Mouse (Mus musculus) midbrain, embryonic 10.5 days (tissue): ENCODE results near the gene Peak1. TPM values are rescaled to one million over a fixed set of nuclear protein-coding genes. Genes with fewer than 3 reads are reported as not detected.

Experiments
- DNase-seq: peaks from one replicate; pipeline ENCODE4 v3.0.0-alpha.2; 2017; ENCODE audit warnings: low spot score
- H3K27ac ChIP-seq: fragments of 300-500 bp; sonication (generic); replicated peaks from 2 replicates; pipeline ENCODE4 v1.5.1; 2016; ENCODE audit warnings: mild to moderate bottlenecking
- H3K27me3 ChIP-seq: fragments of 300-500 bp; sonication (generic); 2 replicates; pipeline ENCODE4 v1.6.1; 2016; ENCODE audit warnings: low read depth, mild to moderate bottlenecking; ENCODE audit not compliant: poor library complexity, severe bottlenecking
- H3K36me3 ChIP-seq: fragments of 300-500 bp; sonication (generic); 2 replicates; pipeline ENCODE4 v1.6.1; 2016; ENCODE audit warnings: mild to moderate bottlenecking, moderate library complexity
- H3K4me1 ChIP-seq: fragments of 300-500 bp; sonication (generic); 2 replicates; pipeline ENCODE4 v1.6.1; 2016
- H3K4me3 ChIP-seq: fragments of 300-500 bp; sonication (generic); 2 replicates; pipeline ENCODE4 v1.5.1; 2016; ENCODE audit warnings: mild to moderate bottlenecking, moderate library complexity
- H3K9me3 ChIP-seq: fragments of 300-500 bp; sonication (generic); replicated peaks from 2 replicates; pipeline ENCODE4 v1.6.1; 2016; ENCODE audit warnings: mild to moderate bottlenecking
- WGBS: fragments of 180-500 bp; shearing (Covaris S2); methylation state at CpG from one replicate; pipeline ENCODE4 v1.1.7; 2016; 5-methylcytosine and 5-hydroxymethylcytosine counted together
- polyA plus RNA-seq: library from polyadenylated mRNA; unstranded; fragments of >200 nt; fragmentation: Nextera tagmentation; extraction: Ambion mirVana; gene quantifications from 2 replicates; pipeline ENCODE4 v1.2.1, GENCODE M21; 2016

The Peak1 gene
- polyA plus RNA-seq, 1 experiment from 2014 or later = 4.3 TPM

GRCm38 (mm10) chr9:56409928-56410327 lies 7.9 kb downstream of the Peak1 start:
- peaks cover 3% of the 10 kb centered on the region for H3K4me1 ChIP-seq
- no peak overlapping the region for H3K27ac ChIP-seq
- no peaks in the 10 kb centered on the region for H3K27me3 ChIP-seq
- 97% methylated on average over 2 of the region's 2 CpGs for WGBS
- DNase-seq = no peak
- H3K9me3 ChIP-seq = no peaks in the 10 kb centered on the region
- H3K36me3 ChIP-seq = no peaks in the 10 kb centered on the region
- no peak overlapping the region for H3K4me3 ChIP-seq

- H3K9me3 ChIP-seq = no peaks in the 10 kb centered on the region
- no peak overlapping the region for H3K4me3 ChIP-seq
- no peak overlapping the region for H3K27ac ChIP-seq
- H3K36me3 ChIP-seq = no peaks in the 10 kb centered on the region
- DNase-seq = no peak
- peaks cover 12% of the 10 kb centered on the region for H3K4me1 ChIP-seq
- WGBS = 56% methylated on average over 4 of the region's 4 CpGs
- no peaks in the 10 kb centered on the region for H3K27me3 ChIP-seq
Measured at GRCm38 (mm10) chr9:56404619-56405018, 13.2 kb downstream of the Peak1 start.

GRCm38 (mm10) chr9:56396306-56396705 lies 21.6 kb downstream of the Peak1 start:
- no peak overlapping the region for H3K4me3 ChIP-seq
- H3K27ac ChIP-seq = no peak overlapping the region
- DNase-seq = no peak
- no peaks in the 10 kb centered on the region for H3K27me3 ChIP-seq
- no peaks in the 10 kb centered on the region for H3K9me3 ChIP-seq
- H3K36me3 ChIP-seq = no peaks in the 10 kb centered on the region
- WGBS = 66% methylated on average over 1 of the region's 1 CpGs
- no peaks in the 10 kb centered on the region for H3K4me1 ChIP-seq

- Histone ChIP-seq H3K4me1 (peaks cover 9% of the 10 kb centered on the region; the same call in 1 of the 2 replicates), H3K27ac (no peak overlapping the region), H3K9me3 (no peaks in the 10 kb centered on the region), H3K4me3 (no peak overlapping the region), H3K36me3 (no peaks in the 10 kb centered on the region), H3K27me3 (no peaks in the 10 kb centered on the region)
- 89% methylated on average over 3 of the region's 3 CpGs for WGBS
- DNase-seq = no peak
Measured at GRCm38 (mm10) chr9:56392857-56393256, 25.0 kb downstream of the Peak1 start.

GRCm38 (mm10) chr9:56382786-56383185 lies 35.1 kb downstream of the Peak1 start:
- H3K36me3 ChIP-seq = no peaks in the 10 kb centered on the region
- H3K4me1 ChIP-seq = no peaks in the 10 kb centered on the region
- no peak overlapping the region for H3K27ac ChIP-seq
- 82% methylated on average over 1 of the region's 1 CpGs for WGBS
- H3K27me3 ChIP-seq = no peaks in the 10 kb centered on the region
- no peaks in the 10 kb centered on the region for H3K9me3 ChIP-seq
- DNase-seq = no peak
- H3K4me3 ChIP-seq = no peak overlapping the region

- WGBS = 83% methylated on average over 4 of the region's 4 CpGs
Measured at GRCm38 (mm10) chr9:56374401-56374800, 43.5 kb downstream of the Peak1 start.

GRCm38 (mm10) chr9:56370710-56371109 lies 47.2 kb downstream of the Peak1 start:
- Histone ChIP-seq H3K9me3 (no peaks in the 10 kb centered on the region), H3K27ac (no peak overlapping the region), H3K4me3 (no peak overlapping the region), H3K27me3 (no peaks in the 10 kb centered on the region), H3K36me3 (no peaks in the 10 kb centered on the region), H3K4me1 (no peaks in the 10 kb centered on the region)
- DNase-seq = no peak
- WGBS = 88% methylated on average over 5 of the region's 5 CpGs

More at GRCm38 (mm10) chr9:56374401-56374800, 43.5 kb downstream of the Peak1 start:
- Histone ChIP-seq H3K27ac (no peak overlapping the region), H3K27me3 (no peaks in the 10 kb centered on the region), H3K4me3 (no peak overlapping the region), H3K36me3 (no peaks in the 10 kb centered on the region), H3K9me3 (no peaks in the 10 kb centered on the region), H3K4me1 (no peaks in the 10 kb centered on the region)
- DNase-seq = no peak

GRCm38 (mm10) chr9:56368814-56369213 lies 49.1 kb downstream of the Peak1 start:
- no peak for DNase-seq
- H3K9me3 ChIP-seq = no peaks in the 10 kb centered on the region
- H3K36me3 ChIP-seq = no peaks in the 10 kb centered on the region
- H3K27ac ChIP-seq = no peak overlapping the region
- H3K27me3 ChIP-seq = no peaks in the 10 kb centered on the region
- H3K4me3 ChIP-seq = no peak overlapping the region
- 78% methylated on average over 3 of the region's 3 CpGs for WGBS
- no peaks in the 10 kb centered on the region for H3K4me1 ChIP-seq

- Histone ChIP-seq H3K27me3 (no peaks in the 10 kb centered on the region), H3K36me3 (no peaks in the 10 kb centered on the region), H3K27ac (no peak overlapping the region), H3K4me3 (no peak overlapping the region), H3K9me3 (no peaks in the 10 kb centered on the region), H3K4me1 (peaks cover 3% of the 10 kb centered on the region; the same call in 1 of the 2 replicates)
- DNase-seq = no peak
- WGBS = 94% methylated on average over 3 of the region's 3 CpGs
Measured at GRCm38 (mm10) chr9:56363306-56363705, 54.6 kb downstream of the Peak1 start.

GRCm38 (mm10) chr9:56359261-56359660 lies 58.6 kb downstream of the Peak1 start:
- Histone ChIP-seq H3K36me3 (no peaks in the 10 kb centered on the region), H3K27ac (no peak overlapping the region), H3K4me1 (peaks cover 14% of the 10 kb centered on the region), H3K27me3 (no peaks in the 10 kb centered on the region), H3K9me3 (no peaks in the 10 kb centered on the region), H3K4me3 (no peak overlapping the region)
- WGBS = 87% methylated on average over 3 of the region's 3 CpGs
- DNase-seq = no peak

GRCm38 (mm10) chr9:56355186-56355585 lies 62.7 kb downstream of the Peak1 start:
- Histone ChIP-seq H3K36me3 (no peaks in the 10 kb centered on the region), H3K4me1 (peaks cover 14% of the 10 kb centered on the region), H3K27ac (no peak overlapping the region), H3K9me3 (no peaks in the 10 kb centered on the region), H3K27me3 (no peaks in the 10 kb centered on the region), H3K4me3 (no peak overlapping the region)
- DNase-seq = no peak
- 96% methylated on average over 5 of the region's 5 CpGs for WGBS

- H3K27me3 ChIP-seq = no peaks in the 10 kb centered on the region
- no peak overlapping the region for H3K4me3 ChIP-seq
- 84% methylated on average over 6 of the region's 6 CpGs for WGBS
- H3K27ac ChIP-seq = no peak overlapping the region
- no peak for DNase-seq
- no peaks in the 10 kb centered on the region; the same call in 1 of the 2 replicates for H3K4me1 ChIP-seq
- no peaks in the 10 kb centered on the region for H3K36me3 ChIP-seq
- H3K9me3 ChIP-seq = no peaks in the 10 kb centered on the region
Measured at GRCm38 (mm10) chr9:56346321-56346720, 71.5 kb downstream of the Peak1 start.

- Histone ChIP-seq H3K36me3 (no peaks in the 10 kb centered on the region), H3K27me3 (no peaks in the 10 kb centered on the region), H3K4me3 (no peak overlapping the region)
Measured at GRCm38 (mm10) chr9:56339426-56340195, 78.3 kb downstream of the Peak1 start.

More at GRCm38 (mm10) chr9:56339426-56340195, 78.3 kb downstream of the Peak1 start:
- 90% methylated on average over 1 of the region's 1 CpGs for WGBS
- H3K27ac ChIP-seq = no peak overlapping the region
- H3K9me3 ChIP-seq = no peaks in the 10 kb centered on the region
- no peak for DNase-seq
- no peaks in the 10 kb centered on the region; the same call in 1 of the 2 replicates for H3K4me1 ChIP-seq
